Mouse (Mus musculus): ENCODE measurements around the gene Bcl9. TPM values are rescaled to one million over a fixed set of nuclear protein-coding genes. Genes with fewer than 3 reads are reported as not detected.

Bcl9 gene
- polyA plus RNA-seq, 1 experiment = 11.5 TPM

DNA sequence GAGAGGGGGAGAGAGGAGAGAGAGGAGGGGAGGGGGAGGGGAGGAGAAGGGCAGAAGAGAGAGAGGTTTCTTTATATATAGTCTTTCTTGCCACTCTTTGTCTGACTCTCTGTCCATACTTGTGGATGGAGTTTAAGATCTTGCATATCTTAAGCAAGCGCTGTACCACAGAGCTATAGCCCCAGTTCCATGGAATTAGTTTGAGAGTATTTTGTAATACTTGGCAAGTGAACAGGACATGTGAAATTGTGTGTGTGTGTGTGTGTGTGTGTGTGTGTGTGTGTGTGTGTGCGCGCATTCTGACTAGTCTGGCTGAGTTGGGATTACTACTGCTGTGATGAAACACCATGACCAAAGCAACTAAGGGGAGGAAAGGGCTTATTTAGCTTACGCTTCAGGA, 8.2 kb upstream of the Bcl9 start:
- H3K4me1 ChIP-seq (ENCODE audit: control insufficient read depth, insufficient read depth, low read length) = no peaks in the 10 kb centered on the region
- no peak for TF ChIP-seq CTCF (IDR thresholded peaks at IDR 0.05; ENCODE audit: control insufficient read depth, insufficient read depth, low read length)
- TF ChIP-seq POLR2A (IDR thresholded peaks at IDR 0.05; ENCODE audit: borderline replicate concordance, control insufficient read depth, low read depth, low read length) = no peak
- H3K4me3 ChIP-seq (replicated peaks; ENCODE audit: control insufficient read depth, low read depth, low read length) = no peak overlapping the region
- no peak overlapping the region for H3K27ac ChIP-seq (ENCODE audit: control insufficient read depth, insufficient read depth, low read depth, low read length, poor library complexity)
- WGBS = 73% methylated on average over 4 of the region's 4 CpGs

DNA sequence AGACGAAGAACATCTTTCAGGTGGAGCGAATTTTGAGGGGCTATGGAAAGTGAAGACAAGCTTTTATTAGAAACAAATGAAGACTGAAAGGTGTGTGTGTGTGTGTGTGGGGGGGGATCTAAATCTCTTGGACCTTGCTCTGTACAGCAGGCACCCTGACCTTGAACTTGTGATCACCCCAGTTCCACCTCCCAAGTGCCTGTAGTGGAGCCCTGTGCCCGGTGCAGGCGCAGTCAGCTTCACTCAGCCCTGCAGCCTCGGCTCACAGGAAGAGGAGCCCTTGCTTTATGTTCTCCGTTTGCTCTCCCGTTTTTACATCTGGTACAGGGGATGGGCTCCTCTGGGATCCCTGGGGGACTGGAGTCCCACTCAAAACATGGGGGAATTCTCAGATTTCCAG, 3.9 kb upstream of the Bcl9 start:
- 72% methylated on average over 7 of the region's 7 CpGs for WGBS

DNA sequence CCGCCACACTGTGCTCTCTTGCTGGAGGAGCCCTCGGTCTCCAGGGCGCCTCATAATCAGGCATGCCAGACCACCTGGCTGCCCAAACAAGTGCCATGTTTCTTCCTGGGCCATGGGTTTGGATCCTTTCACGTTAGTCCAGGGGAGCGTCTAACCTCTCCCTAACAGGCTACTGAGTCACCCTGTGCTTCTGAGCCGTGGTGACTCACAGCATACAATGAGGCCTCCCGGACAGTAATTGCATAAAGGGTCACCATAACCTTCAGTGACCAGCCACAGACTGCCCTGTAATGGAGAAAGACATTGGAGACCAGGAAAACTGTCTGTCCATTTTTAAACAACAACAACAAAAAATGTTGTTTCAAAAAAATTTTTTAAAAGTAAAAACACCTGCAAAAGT, 2.7 kb upstream of the Bcl9 start:
- Histone ChIP-seq H3K4me1 (ENCODE audit: control insufficient read depth, insufficient read depth, low read length) (no peaks in the 10 kb centered on the region; the same call in 1 of the 2 replicates), H3K27ac (ENCODE audit: control insufficient read depth, insufficient read depth, low read depth, low read length, poor library complexity) (no peak overlapping the region), H3K4me3 (replicated peaks; ENCODE audit: control insufficient read depth, low read depth, low read length) (no peak overlapping the region)
- TF ChIP-seq CTCF (IDR thresholded peaks at IDR 0.05; ENCODE audit: control insufficient read depth, insufficient read depth, low read length) = no peak
- TF ChIP-seq POLR2A (IDR thresholded peaks at IDR 0.05; ENCODE audit: borderline replicate concordance, control insufficient read depth, low read depth, low read length) = no peak
- WGBS = 81% methylated on average over 7 of the region's 7 CpGs

More for the DNA sequence above, 3.9 kb upstream of the Bcl9 start:
- TF ChIP-seq POLR2A (IDR thresholded peaks at IDR 0.05; ENCODE audit: borderline replicate concordance, control insufficient read depth, low read depth, low read length) = no peak
- TF ChIP-seq CTCF (IDR thresholded peaks at IDR 0.05; ENCODE audit: control insufficient read depth, insufficient read depth, low read length) = no peak
- Histone ChIP-seq H3K4me1 (ENCODE audit: control insufficient read depth, insufficient read depth, low read length) (no peaks in the 10 kb centered on the region; the same call in 1 of the 2 replicates), H3K4me3 (replicated peaks; ENCODE audit: control insufficient read depth, low read depth, low read length) (no peak overlapping the region), H3K27ac (ENCODE audit: control insufficient read depth, insufficient read depth, low read depth, low read length, poor library complexity) (no peak overlapping the region)

DNA sequence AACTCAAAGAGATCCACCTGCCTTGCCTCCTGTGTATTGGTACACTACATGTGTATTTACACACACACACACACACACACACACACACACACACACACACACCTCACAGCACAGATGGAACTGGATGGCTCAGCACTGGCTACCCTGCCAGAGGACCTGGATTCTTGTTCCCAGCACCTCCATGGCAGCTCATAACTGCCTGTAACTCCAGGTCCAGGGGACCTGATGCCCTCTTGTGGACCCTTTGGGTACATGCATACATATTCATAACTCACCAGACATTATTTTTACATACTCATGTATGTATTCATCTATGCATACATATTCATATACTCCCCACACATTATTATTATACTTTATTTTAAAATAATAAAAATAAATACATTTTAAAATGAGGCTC, 2.2 kb upstream of the Bcl9 start:
- no peak for TF ChIP-seq POLR2A (IDR thresholded peaks at IDR 0.05; ENCODE audit: borderline replicate concordance, control insufficient read depth, low read depth, low read length)
- TF ChIP-seq CTCF (IDR thresholded peaks at IDR 0.05; ENCODE audit: control insufficient read depth, insufficient read depth, low read length) = no peak
- Histone ChIP-seq H3K27ac (ENCODE audit: control insufficient read depth, insufficient read depth, low read depth, low read length, poor library complexity) (no peak overlapping the region), H3K4me1 (ENCODE audit: control insufficient read depth, insufficient read depth, low read length) (no peaks in the 10 kb centered on the region; the same call in 1 of the 2 replicates), H3K4me3 (replicated peaks; ENCODE audit: control insufficient read depth, low read depth, low read length) (no peak overlapping the region)

DNA sequence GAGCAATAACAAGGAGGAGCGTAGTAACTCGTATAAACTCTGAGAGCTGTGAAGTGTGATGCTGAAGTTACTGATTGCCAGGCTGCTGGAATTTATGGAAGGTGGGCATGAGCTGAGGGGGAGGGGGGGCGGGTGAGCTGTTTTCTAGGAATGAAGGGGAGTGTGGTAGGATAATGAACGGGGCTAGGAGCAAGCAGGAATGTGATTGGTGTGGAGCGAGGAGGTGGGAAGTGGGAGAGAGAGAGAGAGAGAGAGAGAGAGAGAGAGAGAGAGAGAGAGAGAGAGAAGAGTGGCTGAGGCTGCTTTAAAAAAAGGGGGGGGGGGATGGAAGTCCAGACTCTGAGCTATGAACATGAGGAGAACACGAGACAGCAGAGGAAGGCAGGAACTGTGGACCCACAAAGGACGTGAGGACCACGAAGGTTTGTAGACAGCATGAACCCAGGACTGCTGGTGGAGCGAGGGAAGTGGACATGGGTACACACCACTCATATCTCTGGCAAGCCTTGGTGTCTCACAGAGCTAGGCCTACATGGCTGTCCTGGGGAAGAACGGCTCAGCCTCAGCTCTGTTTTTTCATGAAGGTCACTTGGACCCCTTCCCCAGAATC, 1.2 kb upstream of the Bcl9 start:
- no peak overlapping the region for H3K27ac ChIP-seq (ENCODE audit: control insufficient read depth, insufficient read depth, low read depth, low read length, poor library complexity)

DNA sequence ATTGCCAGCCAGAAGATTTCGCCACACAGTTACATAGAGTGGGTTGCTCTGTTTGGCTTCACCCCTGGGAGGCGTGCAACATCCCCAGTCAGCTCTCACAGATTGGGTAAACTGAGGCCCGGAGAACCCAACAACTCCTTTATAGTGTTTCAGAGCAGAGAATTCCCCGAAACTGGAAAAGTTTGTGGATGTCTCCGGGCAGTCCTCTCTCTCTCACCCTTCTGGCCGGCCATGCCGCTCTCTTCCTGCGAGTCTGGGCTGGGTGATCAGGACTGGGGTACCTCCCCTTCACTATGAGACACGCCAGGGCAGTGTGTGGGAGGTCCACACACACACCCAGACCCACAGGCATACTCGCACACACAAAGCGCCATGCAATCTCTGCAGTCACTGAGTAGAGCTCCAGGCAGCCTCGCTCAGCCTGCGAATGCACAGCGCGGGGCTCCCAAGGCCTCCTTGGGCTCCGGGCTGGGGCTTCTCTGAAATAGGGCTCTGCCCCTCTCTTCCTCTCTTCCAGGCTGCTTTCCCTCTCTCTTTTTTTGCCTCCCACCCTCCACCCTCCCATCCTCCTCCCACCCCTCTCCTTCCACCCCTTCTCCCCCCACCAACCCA, 670 bp downstream of the Bcl9 start:
- Histone ChIP-seq H3K4me3 (replicated peaks; ENCODE audit: control insufficient read depth, low read depth, low read length) (peak overlapping the region; percentile 60), H3K4me1 (ENCODE audit: control insufficient read depth, insufficient read depth, low read length) (no peaks in the 10 kb centered on the region; the same call in 1 of the 2 replicates), H3K27ac (ENCODE audit: control insufficient read depth, insufficient read depth, low read depth, low read length, poor library complexity) (no peak overlapping the region)
- no peak for TF ChIP-seq POLR2A (IDR thresholded peaks at IDR 0.05; ENCODE audit: borderline replicate concordance, control insufficient read depth, low read depth, low read length)
- TF ChIP-seq CTCF (IDR thresholded peaks at IDR 0.05; ENCODE audit: control insufficient read depth, insufficient read depth, low read length) = no peak
- 5% methylated on average over 16 of the region's 16 CpGs for WGBS

More for the DNA sequence above, 1.2 kb upstream of the Bcl9 start:
- Histone ChIP-seq H3K4me3 (replicated peaks; ENCODE audit: control insufficient read depth, low read depth, low read length) (no peak overlapping the region), H3K4me1 (ENCODE audit: control insufficient read depth, insufficient read depth, low read length) (no peaks in the 10 kb centered on the region; the same call in 1 of the 2 replicates)
- TF ChIP-seq POLR2A (IDR thresholded peaks at IDR 0.05; ENCODE audit: borderline replicate concordance, control insufficient read depth, low read depth, low read length) = no peak
- no peak for TF ChIP-seq CTCF (IDR thresholded peaks at IDR 0.05; ENCODE audit: control insufficient read depth, insufficient read depth, low read length)
- WGBS = 73% methylated on average over 10 of the region's 10 CpGs

DNA sequence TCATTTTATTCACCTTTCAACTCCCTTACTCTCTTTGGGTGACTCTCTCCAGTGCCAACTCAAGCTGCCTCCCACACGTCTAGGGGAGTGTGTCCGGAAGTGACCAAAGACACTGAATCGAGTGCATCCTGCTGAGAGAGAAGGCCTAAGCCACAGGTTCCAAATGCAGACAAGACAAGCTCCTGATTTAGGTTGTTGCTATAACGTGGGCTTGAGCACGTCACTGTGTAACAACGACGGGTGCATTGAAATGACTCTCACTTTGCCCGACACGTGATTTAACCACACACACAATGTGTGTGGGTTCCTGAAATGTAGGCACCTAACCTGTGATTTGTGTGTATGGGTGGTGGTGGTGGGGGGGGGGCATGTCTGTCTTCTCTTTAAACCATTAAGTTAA, 3.4 kb downstream of the Bcl9 start:
- Histone ChIP-seq H3K4me1 (ENCODE audit: control insufficient read depth, insufficient read depth, low read length) (no peaks in the 10 kb centered on the region; the same call in 1 of the 2 replicates), H3K27ac (ENCODE audit: control insufficient read depth, insufficient read depth, low read depth, low read length, poor library complexity) (no peak overlapping the region), H3K4me3 (replicated peaks; ENCODE audit: control insufficient read depth, low read depth, low read length) (no peak overlapping the region)
- no peak for TF ChIP-seq CTCF (IDR thresholded peaks at IDR 0.05; ENCODE audit: control insufficient read depth, insufficient read depth, low read length)
- no peak for TF ChIP-seq POLR2A (IDR thresholded peaks at IDR 0.05; ENCODE audit: borderline replicate concordance, control insufficient read depth, low read depth, low read length)
- WGBS = 36% methylated on average over 9 of the region's 9 CpGs

DNA sequence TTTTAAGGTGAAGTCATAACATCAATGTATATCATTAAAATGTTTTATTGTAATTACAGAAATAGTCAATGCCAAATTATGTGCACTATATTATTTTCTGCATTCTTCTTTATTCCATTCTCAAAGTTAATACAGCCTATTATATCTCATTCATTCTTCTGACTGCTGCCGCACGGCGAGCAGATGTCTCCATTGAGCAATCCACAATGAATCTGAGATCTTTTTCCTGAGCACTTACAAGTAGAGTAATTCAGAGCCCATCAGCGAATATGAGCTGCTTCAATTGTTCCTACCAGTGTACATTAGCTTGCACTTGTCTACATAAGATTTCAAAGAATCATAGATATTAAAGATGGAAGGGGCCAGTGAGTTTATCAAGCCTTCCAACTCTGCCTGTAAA, 12.8 kb downstream of the Bcl9 start:
- no peak for TF ChIP-seq CTCF (IDR thresholded peaks at IDR 0.05; ENCODE audit: control insufficient read depth, insufficient read depth, low read length)
- TF ChIP-seq POLR2A (IDR thresholded peaks at IDR 0.05; ENCODE audit: borderline replicate concordance, control insufficient read depth, low read depth, low read length) = no peak
- WGBS = 83% methylated on average over 4 of the region's 4 CpGs
- no peaks in the 10 kb centered on the region for H3K4me1 ChIP-seq (ENCODE audit: control insufficient read depth, insufficient read depth, low read length)
- H3K27ac ChIP-seq (ENCODE audit: control insufficient read depth, insufficient read depth, low read depth, low read length, poor library complexity) = no peak overlapping the region
- H3K4me3 ChIP-seq (replicated peaks; ENCODE audit: control insufficient read depth, low read depth, low read length) = no peak overlapping the region

Measured in bone marrow, adult 2 months (tissue).